Mouse (Mus musculus) E14TG2a.4 (cell line): ENCODE data around the gene Htr2a.

ENCODE experiments used
- CTCF ChIP-seq: conservative IDR thresholded peaks from 2 replicates; pipeline ENCODE4 v1.5.1; 2014; ENCODE audit warnings: low read length
- NANOG ChIP-seq: IDR thresholded peaks from 2 replicates; pipeline ENCODE4 v1.6.1; 2014; ENCODE audit warnings: borderline replicate concordance, low read length, mixed read lengths

- TF ChIP-seq CTCF (no peak), NANOG (no peak)
Observed at GRCm38 (mm10) chr14:74611326-74611725, 29.3 kb upstream of the Htr2a start.
